8 mouse cellular contexts compared by ENCODE assay signal in the genomic region with DNA sequence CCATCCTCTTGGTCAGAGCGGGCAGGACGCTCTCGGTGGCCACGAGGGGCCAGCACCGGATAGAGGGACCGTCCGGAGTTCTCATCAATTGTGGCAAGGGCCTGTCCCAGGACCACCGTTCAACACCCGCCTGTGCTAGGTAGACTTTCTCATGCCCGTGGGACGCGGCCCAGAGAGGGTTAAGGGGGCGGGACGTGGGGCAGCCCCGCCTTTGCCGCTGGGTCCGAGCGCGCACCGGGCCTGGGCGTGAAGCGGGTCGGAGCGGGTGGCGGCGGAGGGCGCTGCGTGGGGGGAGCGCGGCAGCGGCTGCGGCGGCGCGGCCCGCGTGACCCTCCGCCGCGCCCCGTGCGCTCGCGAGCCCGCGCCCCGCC. TPM values are rescaled to one million over a fixed set of nuclear protein-coding genes. Genes with fewer than 3 reads are reported as not detected.
A peak's percentile ranks its signal among the peaks of the same experiment; 100 is the strongest.
DNase-seq lines count a peak whose midpoint lies in the region; ATAC-seq lines count a peak whose summit lies in the region.

Gene Fndc10 (plus strand): TSS at position 232 of the 371 bp plus-strand sequence.

- peaks cover 50% of the 10 kb centered on the region for H3K27me3 ChIP-seq in forebrain, embryonic 12.5 days
- peaks cover 17% of the 10 kb centered on the region; the same call in 1 of the 2 replicates for H3K27me3 ChIP-seq in heart, embryonic 14.5 days (ENCODE audit: control insufficient read depth, insufficient read depth, low read length)
- peaks cover 41% of the 10 kb centered on the region for H3K27me3 ChIP-seq in liver, embryonic 16.5 days (ENCODE audit: control insufficient read depth, insufficient read depth, low read depth, low read length)
- no peaks in the 10 kb centered on the region for H3K27me3 ChIP-seq in neural tube, embryonic 14.5 days (ENCODE audit: control insufficient read depth, insufficient read depth, low read length)

- no peaks in the 10 kb centered on the region for H3K36me3 ChIP-seq in forebrain, embryonic 12.5 days (replicated peaks)
- H3K36me3 ChIP-seq in heart, embryonic 14.5 days (ENCODE audit: control insufficient read depth, insufficient read depth, low read length) = no peaks in the 10 kb centered on the region
- no peaks in the 10 kb centered on the region for H3K36me3 ChIP-seq in liver, embryonic 16.5 days (ENCODE audit: control insufficient read depth, insufficient read depth)
- no peaks in the 10 kb centered on the region for H3K36me3 ChIP-seq in neural tube, embryonic 14.5 days (ENCODE audit: control insufficient read depth, insufficient read depth, low read length)

- under 1% methylated on average over 34 of the region's 47 CpGs for WGBS in forebrain, embryonic 12.5 days
- WGBS in heart, embryonic 14.5 days = 0% methylated on average over 22 of the region's 47 CpGs
- WGBS in large intestine, adult 2 months = under 1% methylated on average over 45 of the region's 47 CpGs
- 1% methylated on average over 45 of the region's 47 CpGs for WGBS in liver, embryonic 16.5 days (ENCODE audit: insufficient replicate concordance)
- under 1% methylated on average over 27 of the region's 47 CpGs for WGBS in neural tube, embryonic 14.5 days

- H3K4me1 ChIP-seq in forebrain, embryonic 12.5 days = peaks cover 23% of the 10 kb centered on the region; the same call in 1 of the 2 replicates
- H3K4me1 ChIP-seq in heart, embryonic 14.5 days (ENCODE audit: control insufficient read depth in 2 of 2, insufficient read depth in 2 of 2, low read length in 2 of 2) = peaks cover 0 to 3% of the 10 kb centered on the region in 2 experiments; a peak in 3 of 4 replicates
- H3K4me1 ChIP-seq in liver, embryonic 16.5 days (ENCODE audit: control insufficient read depth, low read depth, low read length) = no peaks in the 10 kb centered on the region; the same call in none of the 2 replicates
- peaks cover 14% of the 10 kb centered on the region for H3K4me1 ChIP-seq in neural tube, embryonic 14.5 days (ENCODE audit: control insufficient read depth, insufficient read depth, low read length)

- H3K9me3 ChIP-seq in forebrain, embryonic 12.5 days = 0 out of 2 replicates have a peak, but pooled peaks cover 3% of the 10 kb centered on the region
- H3K9me3 ChIP-seq in heart, embryonic 14.5 days (ENCODE audit: control insufficient read depth, low read length) = no peaks in the 10 kb centered on the region
- H3K9me3 ChIP-seq in liver, embryonic 16.5 days (replicated peaks; ENCODE audit: control insufficient read depth, low read length) = no peaks in the 10 kb centered on the region
- H3K9me3 ChIP-seq in neural tube, embryonic 14.5 days (ENCODE audit: control insufficient read depth, low read length) = no peaks in the 10 kb centered on the region

- H3K27ac ChIP-seq in forebrain, embryonic 12.5 days = peak within 1 kb of the TSS; percentile 71; the same call in 1 of the 2 replicates
- no peak within 1 kb of the TSS for H3K27ac ChIP-seq in heart, embryonic 14.5 days (replicated peaks in 1 of 2; ENCODE audit: control insufficient read depth in 1 of 2, insufficient read depth in 1 of 2, low read depth in 2 of 2, low read length in 2 of 2)
- H3K27ac ChIP-seq in liver, embryonic 16.5 days (ENCODE audit: low read length) = no peak within 1 kb of the TSS
- H3K27ac ChIP-seq in neural tube, embryonic 14.5 days (ENCODE audit: low read depth, low read length) = peak within 1 kb of the TSS; percentile 92

- H3K4me3 ChIP-seq in forebrain, embryonic 12.5 days (replicated peaks) = peak within 1 kb of the TSS; percentile 79
- peak within 1 kb of the TSS; percentile 60 to 61 for H3K4me3 ChIP-seq in heart, embryonic 14.5 days (ENCODE audit: control insufficient read depth in 1 of 2, insufficient read depth in 1 of 2, low read depth in 1 of 2, low read length in 2 of 2)
- peak within 1 kb of the TSS; percentile 61 for H3K4me3 ChIP-seq in liver, embryonic 16.5 days (ENCODE audit: low read depth, low read length)
- peak within 1 kb of the TSS; percentile 61 for H3K4me3 ChIP-seq in neural tube, embryonic 14.5 days (ENCODE audit: low read depth, low read length)

- peak; percentile 25 to 42 for DNase-seq in CD8-positive naive resting alpha-beta T cell, adult 2 months (ENCODE audit: low read depth in 2 of 2, low spot score in 2 of 2)
- peak; percentile 90 for DNase-seq in brain, adult 2 months (ENCODE audit: low read depth, low spot score)
- DNase-seq in large intestine, adult 2 months (ENCODE audit: low read depth, low spot score) = no peak
- DNase-seq in thymus, postnatal 25 days = peak; percentile 69

- ATAC-seq in forebrain, embryonic 12.5 days (ENCODE audit: low FRiP score) = peak; percentile 81
- peak; percentile 44 for ATAC-seq in heart, embryonic 14.5 days (ENCODE audit: insufficient number of reproducible peaks, insufficient read depth, low FRiP score, low read depth)
- peak; percentile 31; the same call in 1 of the 2 replicates for ATAC-seq in liver, embryonic 16.5 days (ENCODE audit: low read depth)
- ATAC-seq in neural tube, embryonic 14.5 days (ENCODE audit: low read depth) = peak; percentile 90

- H3K4me2 ChIP-seq in forebrain, embryonic 12.5 days = peak within 1 kb of the TSS; percentile 88
- H3K4me2 ChIP-seq in heart, embryonic 14.5 days (ENCODE audit: low read length) = peak within 1 kb of the TSS; percentile 97
- peak within 1 kb of the TSS; percentile 76 for H3K4me2 ChIP-seq in liver, embryonic 16.5 days (ENCODE audit: low read depth, low read length)
- H3K4me2 ChIP-seq in neural tube, embryonic 14.5 days (ENCODE audit: low read depth, low read length) = peak within 1 kb of the TSS; percentile 67

- peak within 1 kb of the TSS; percentile 71 for H3K9ac ChIP-seq in forebrain, embryonic 12.5 days
- peak within 1 kb of the TSS; percentile 74 for H3K9ac ChIP-seq in heart, embryonic 14.5 days (ENCODE audit: low read length)
- peak within 1 kb of the TSS; percentile 40; the same call in 1 of the 2 replicates for H3K9ac ChIP-seq in liver, embryonic 16.5 days (ENCODE audit: low read depth, low read length)
- H3K9ac ChIP-seq in neural tube, embryonic 14.5 days (replicated peaks; ENCODE audit: low read depth, low read length) = peak within 1 kb of the TSS; percentile 88

RNA-seq across cellular contexts. Expression of gene Fndc10, which starts in this region (rescaled TPM):
- 2.4 and 5.9 TPM in 2 replicates for polyA plus RNA-seq in forebrain, embryonic 12.5 days (2016; fragmentation: Nextera tagmentation; extraction: Ambion mirVana)
- polyA plus RNA-seq in heart, embryonic 14.5 days (2014; fragmentation: Nextera tagmentation; extraction: Ambion mirVana) = 1.9 and 2.4 TPM in 2 replicates
- 10.1 and 12.2 TPM in 2 replicates for polyA plus RNA-seq in large intestine, adult 2 months (2012; rRNA removed)
- 0.04 and 0.08 TPM in 2 replicates for polyA plus RNA-seq in liver, embryonic 16.5 days (2015; fragmentation: Nextera tagmentation; extraction: Ambion mirVana)
- 8.5 and 10.4 TPM in 2 replicates for polyA plus RNA-seq in neural tube, embryonic 14.5 days (2014; fragmentation: Nextera tagmentation; extraction: Ambion mirVana)

Comparison
In these comparisons a context has a peak if more than half of its experiments do, and no peak if none do; other contexts are left out.
1. Peak in ATAC-seq, H3K4me3 ChIP-seq, H3K9ac ChIP-seq and H3K4me2 ChIP-seq in liver, embryonic 16.5 days; RNA of the gene not detected or under 1 TPM.
2. ATAC-seq: peak in every context shown above with its lines; median percentile 90 in neural tube, embryonic 14.5 days; 81 in forebrain, embryonic 12.5 days; 44 in heart, embryonic 14.5 days; 31 in liver, embryonic 16.5 days.
3. H3K27ac ChIP-seq: peak in forebrain, embryonic 12.5 days (single experiment) and neural tube, embryonic 14.5 days (single experiment); none in heart, embryonic 14.5 days (0 of 2) and liver, embryonic 16.5 days (single experiment).
4. Peak in every context shown above with its lines, with median percentiles within 50 percentile points of each other: H3K4me2 ChIP-seq, H3K4me3 ChIP-seq and H3K9ac ChIP-seq.